Mouse (Mus musculus): Measurements from ENCODE around the gene C1qtnf5.

DNA sequence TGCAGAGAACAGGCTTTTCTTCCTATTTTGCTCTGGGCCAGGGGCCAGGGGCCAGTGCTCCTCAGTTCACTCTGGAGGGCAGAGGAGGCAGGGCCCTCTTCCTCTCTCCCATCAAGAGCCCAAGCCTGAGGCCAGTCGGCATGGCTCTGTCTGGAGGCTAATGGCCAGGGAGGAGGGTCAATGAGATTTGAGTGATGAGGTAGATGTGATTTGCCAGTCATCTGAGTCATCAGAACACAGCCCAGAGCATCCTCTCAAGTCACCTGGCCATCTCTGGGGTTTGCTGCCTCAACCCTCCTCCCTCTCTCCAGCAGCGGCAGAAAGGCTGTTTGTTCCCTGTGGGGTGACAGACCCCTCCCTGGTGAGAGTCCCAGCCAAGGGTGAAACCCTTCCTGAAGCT is 26.2 kb downstream of the C1qtnf5 start:
- TF ChIP-seq EP300 (IDR thresholded peaks at IDR 0.05) (no peak), CTCF (IDR thresholded peaks at IDR 0.05) (no peak)

All from lung, postnatal 0 days (tissue).